Mouse (Mus musculus) brown adipose tissue, adult 24 weeks (tissue): Measurements from ENCODE around the gene Tcf7. TPM values are rescaled to one million over a fixed set of nuclear protein-coding genes. Genes with fewer than 3 reads are reported as not detected.

Experiments
- H3K27ac ChIP-seq: fragments of 200-500 bp; replicated peaks from 2 replicates; pipeline ENCODE4 v1.5.1; 2012; ENCODE audit warnings: low read depth, mild to moderate bottlenecking, low read length
- H3K4me1 ChIP-seq: fragments of 200-500 bp; 2 replicates; pipeline ENCODE4 v1.6.1; 2012; ENCODE audit warnings: low read length, mixed read lengths; ENCODE audit not compliant: control insufficient read depth, insufficient read depth, insufficient read length
- H3K4me3 ChIP-seq: fragments of 200-500 bp; 2 replicates; pipeline ENCODE4 v1.5.1; 2012; ENCODE audit warnings: low read depth, mild to moderate bottlenecking, low read length, moderate library complexity; ENCODE audit not compliant: insufficient read depth
- polyA plus RNA-seq: library from polyadenylated mRNA; stranded (reverse); fragments of >200 nt; gene quantifications from 2 replicates; pipeline ENCODE4 v1.2.4, GENCODE M21; 2012; ENCODE audit not compliant: missing spikeins, insufficient read depth, insufficient read length

Gene Tcf7
- polyA plus RNA-seq, 1 experiment = not detected

DNA sequence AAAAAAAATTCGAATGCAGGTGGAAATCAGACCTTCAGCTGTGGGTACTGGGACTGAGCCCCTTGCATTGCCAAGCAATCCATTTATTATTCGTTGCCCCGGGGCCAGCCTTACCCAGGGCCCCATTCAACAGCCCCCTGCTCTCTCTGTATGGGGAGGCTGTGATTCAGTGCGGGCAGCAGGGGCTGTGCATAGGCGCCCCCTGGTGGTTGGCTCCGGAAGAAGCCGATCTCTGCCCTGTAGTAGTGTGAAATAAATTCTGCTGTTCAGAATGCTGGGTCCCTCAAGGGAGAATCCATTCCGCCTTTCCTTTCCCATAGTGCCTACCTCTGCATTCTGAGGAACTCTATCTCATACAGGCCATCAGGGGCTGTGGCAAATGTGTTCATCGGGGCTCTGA lies 14.5 kb upstream of the Tcf7 start:
- Histone ChIP-seq H3K27ac (no peak overlapping the region), H3K4me3 (no peak overlapping the region), H3K4me1 (no peaks in the 10 kb centered on the region)

DNA sequence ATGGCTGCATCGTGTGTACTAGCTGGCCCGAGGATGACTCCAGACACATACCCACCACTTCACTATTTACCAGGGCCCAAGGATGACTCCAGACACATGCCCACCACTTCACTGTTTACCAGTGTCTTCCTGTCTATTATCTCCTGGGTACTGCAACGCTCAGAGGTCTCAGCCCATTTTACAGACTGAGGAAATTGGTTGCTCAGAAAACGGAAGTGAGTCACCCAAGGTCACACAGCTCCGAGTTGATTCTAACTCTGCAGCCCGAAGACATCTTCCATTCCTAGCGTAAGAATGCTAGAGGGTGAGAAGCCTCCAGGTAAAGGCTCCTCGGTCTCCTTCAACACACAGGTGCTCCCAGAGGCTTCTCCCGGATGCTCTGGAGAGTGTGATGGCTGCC lies 11.3 kb upstream of the Tcf7 start:
- Histone ChIP-seq H3K4me3 (no peak overlapping the region), H3K27ac (no peak overlapping the region), H3K4me1 (no peaks in the 10 kb centered on the region)

GRCm38 (mm10) chr11:52292894-52293293 lies 10.1 kb upstream of the Tcf7 start:
- no peak overlapping the region for H3K27ac ChIP-seq
- H3K4me3 ChIP-seq = no peak overlapping the region
- H3K4me1 ChIP-seq = no peaks in the 10 kb centered on the region

DNA sequence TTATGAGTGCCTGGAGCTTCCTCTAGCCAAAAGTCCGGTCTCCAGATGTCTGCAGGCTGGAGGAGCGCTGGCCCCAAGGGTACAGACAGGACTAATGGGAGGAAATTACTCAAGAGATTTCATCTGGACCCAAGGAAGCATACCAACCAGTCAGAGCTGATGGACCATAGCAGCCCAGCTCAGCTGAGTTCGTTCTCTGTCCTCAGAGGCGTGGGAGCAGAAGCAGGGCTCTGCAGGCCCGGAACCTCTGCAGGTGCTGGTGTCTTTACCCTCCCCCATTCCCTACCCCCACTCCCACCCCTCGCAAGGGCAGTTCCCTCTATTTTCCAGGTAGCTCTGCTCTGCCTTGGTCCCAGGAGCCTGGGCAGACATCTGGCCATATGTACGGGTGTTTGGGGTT lies 9.5 kb upstream of the Tcf7 start:
- no peak overlapping the region for H3K27ac ChIP-seq
- H3K4me3 ChIP-seq = no peak overlapping the region
- H3K4me1 ChIP-seq = no peaks in the 10 kb centered on the region

GRCm38 (mm10) chr11:52286958-52287305 lies 4.1 kb upstream of the Tcf7 start:
- Histone ChIP-seq H3K4me1 (peaks cover 4% of the 10 kb centered on the region; the same call in 1 of the 2 replicates), H3K4me3 (no peak overlapping the region), H3K27ac (no peak overlapping the region)

- Histone ChIP-seq H3K4me1 (peaks cover 4% of the 10 kb centered on the region; the same call in 1 of the 2 replicates), H3K27ac (no peak overlapping the region), H3K4me3 (no peak overlapping the region)
Observed at GRCm38 (mm10) chr11:52286301-52286957, 3.6 kb upstream of the Tcf7 start.

- peak overlapping the region; percentile 31 for H3K4me3 ChIP-seq
- no peak overlapping the region for H3K27ac ChIP-seq
- H3K4me1 ChIP-seq = peaks cover 4% of the 10 kb centered on the region; the same call in 1 of the 2 replicates
Observed at GRCm38 (mm10) chr11:52283596-52284571, 1.1 kb upstream of the Tcf7 start.

- Histone ChIP-seq H3K4me3 (peak overlapping the region; percentile 56), H3K27ac (no peak overlapping the region)
Observed at GRCm38 (mm10) chr11:52282420-52282773, 417 bp downstream of the Tcf7 start.

GRCm38 (mm10) chr11:52281568-52282328 lies 1.1 kb downstream of the Tcf7 start:
- no peak overlapping the region for H3K27ac ChIP-seq
- H3K4me1 ChIP-seq = peaks cover 4% of the 10 kb centered on the region; the same call in 1 of the 2 replicates
- no peak overlapping the region for H3K4me3 ChIP-seq

More at GRCm38 (mm10) chr11:52282420-52282773, 417 bp downstream of the Tcf7 start:
- H3K4me1 ChIP-seq = peaks cover 4% of the 10 kb centered on the region; the same call in 1 of the 2 replicates

- Histone ChIP-seq H3K27ac (no peak overlapping the region), H3K4me3 (no peak overlapping the region), H3K4me1 (peaks cover 4% of the 10 kb centered on the region; the same call in 1 of the 2 replicates)
Observed at GRCm38 (mm10) chr11:52280566-52281455, 2.0 kb downstream of the Tcf7 start.

- no peak overlapping the region for H3K4me3 ChIP-seq
- no peak overlapping the region for H3K27ac ChIP-seq
- peaks cover 4% of the 10 kb centered on the region; the same call in 1 of the 2 replicates for H3K4me1 ChIP-seq
Observed at GRCm38 (mm10) chr11:52279611-52280145, 3.1 kb downstream of the Tcf7 start.

GRCm38 (mm10) chr11:52278991-52279390 lies 3.8 kb downstream of the Tcf7 start:
- Histone ChIP-seq H3K27ac (no peak overlapping the region), H3K4me3 (no peak overlapping the region), H3K4me1 (no peaks in the 10 kb centered on the region)

- no peak overlapping the region for H3K4me3 ChIP-seq
- H3K27ac ChIP-seq = no peak overlapping the region
- H3K4me1 ChIP-seq = peaks cover 3% of the 10 kb centered on the region; the same call in 1 of the 2 replicates
Observed at GRCm38 (mm10) chr11:52278164-52278563, 4.7 kb downstream of the Tcf7 start.
